Mouse (Mus musculus) MEL (cell line): Measurements from ENCODE around the gene Cramp1l.

Source experiments
- ETS1 ChIP-seq: IDR thresholded peaks from 2 replicates; pipeline ENCODE4 v1.6.1; 2012; ENCODE audit warnings: low read depth, mild to moderate bottlenecking, inconsistent platforms, low read length, improper control_type of control experiment, moderate library complexity
- GABPA ChIP-seq: IDR thresholded peaks from 2 replicates; pipeline ENCODE4 v1.6.1; 2012; ENCODE audit warnings: low read depth, mild to moderate bottlenecking, inconsistent platforms, low read length, improper control_type of control experiment, moderate library complexity
- GATA1 ChIP-seq: IDR thresholded peaks from 2 replicates; pipeline ENCODE4 v1.6.1; 2011; ENCODE audit warnings: low read depth, low read length, improper control_type of control experiment
- KAT2A ChIP-seq: conservative IDR thresholded peaks from 2 replicates; pipeline ENCODE4 v1.6.1; 2012; ENCODE audit warnings: low read depth, low read length, improper control_type of control experiment, inconsistent platforms
- MAX ChIP-seq: IDR thresholded peaks from 2 replicates; pipeline ENCODE4 v1.6.1; 2011; ENCODE audit warnings: low read length, improper control_type of control experiment
- MXI1 ChIP-seq: IDR thresholded peaks from 2 replicates; pipeline ENCODE4 v1.6.1; 2011; ENCODE audit warnings: mild to moderate bottlenecking, low read depth, low read length, improper control_type of control experiment
- POLR2A ChIP-seq, 2 experiments: IDR thresholded peaks; 2 replicates each; pipeline ENCODE4 v1.6.1; 2011 to 2012; ENCODE audit warnings: low read length in 2 of 2, mild to moderate bottlenecking in 2 of 2, control low read depth in 1 of 2, improper control_type of control experiment in 1 of 2, low read depth in 1 of 2, moderate library complexity in 1 of 2; ENCODE audit not compliant: control insufficient read depth in 1 of 2, insufficient read depth in 1 of 2, poor library complexity in 1 of 2
- SMC3 ChIP-seq: IDR thresholded peaks from 2 replicates; pipeline ENCODE4 v1.6.1; 2011; ENCODE audit warnings: low read depth, low read length, improper control_type of control experiment
- TCF12 ChIP-seq: IDR thresholded peaks from 2 replicates; pipeline ENCODE4 v1.6.1; 2014; ENCODE audit warnings: low read depth, mild to moderate bottlenecking, inconsistent platforms, low read length, improper control_type of control experiment, moderate library complexity
- USF1 ChIP-seq: IDR thresholded peaks from 2 replicates; pipeline ENCODE4 v1.6.1; 2014; ENCODE audit warnings: low read depth, mild to moderate bottlenecking, inconsistent platforms, low read length, improper control_type of control experiment, moderate library complexity
- USF2 ChIP-seq, 2 experiments: IDR thresholded peaks; 2 replicates each; pipeline ENCODE4 v1.6.1; 2011 to 2012; ENCODE audit warnings: improper control_type of control experiment in 2 of 2, low read length in 2 of 2, borderline replicate concordance in 1 of 2, inconsistent platforms in 1 of 2, low read depth in 1 of 2, mild to moderate bottlenecking in 1 of 2; ENCODE audit not compliant: insufficient read depth in 1 of 2

GRCm38 (mm10) chr17:24932431-24932830, 83.2 kb downstream of the Cramp1l start:
- TF ChIP-seq GATA1 = no peak
- TF ChIP-seq TCF12 = no peak
- TF ChIP-seq POLR2A (IDR thresholded peaks at IDR 0.05; ENCODE audit: control insufficient read depth in 1 of 2, insufficient read depth in 1 of 2, low read depth in 1 of 2, low read length in 2 of 2, poor library complexity in 1 of 2) = no peak
- TF ChIP-seq USF1 = no peak
- TF ChIP-seq ETS1 = no peak
- TF ChIP-seq GABPA = no peak
- no peak for TF ChIP-seq MAX
- TF ChIP-seq MXI1 = no peak
- no peak for TF ChIP-seq USF2 (IDR thresholded peaks at IDR 0.05; ENCODE audit: borderline replicate concordance in 1 of 2, insufficient read depth in 1 of 2, low read depth in 1 of 2, low read length in 2 of 2)
- TF ChIP-seq KAT2A = no peak
- no peak for TF ChIP-seq SMC3
